Mouse (Mus musculus): Measurements from ENCODE around the gene Usp47.
A peak's percentile ranks its signal among the peaks of the same experiment; 100 is the strongest.

The Usp47 gene

GRCm38 (mm10) chr7:112023150-112023600, at the start of gene Usp47:
Usp47 (plus strand) TSS chr7:112023504.
- peak; percentile 73 for DNase-seq (ENCODE audit: low read depth, low spot score)

DNA sequence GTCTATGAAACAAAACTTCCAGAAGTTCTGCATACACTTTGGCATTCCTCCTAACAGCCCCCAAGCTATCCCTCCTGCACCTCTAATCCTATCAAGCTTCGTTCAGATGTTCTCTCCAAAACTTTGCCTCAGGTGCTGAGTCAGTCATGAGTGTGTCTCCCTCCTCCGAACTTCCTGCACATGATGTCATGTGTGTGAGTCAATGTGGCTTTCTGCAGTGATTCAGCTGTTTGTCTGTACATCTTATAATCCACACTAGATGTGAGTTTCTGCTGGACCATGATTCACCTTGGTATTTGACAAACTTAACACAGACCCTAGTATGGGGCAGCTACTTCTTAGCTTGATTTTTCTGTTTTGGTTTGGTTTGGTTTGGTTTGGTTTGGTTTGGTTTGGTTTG, 46.9 kb upstream of the Usp47 start:
- DNase-seq (ENCODE audit: low read depth, low spot score): no peak

DNA sequence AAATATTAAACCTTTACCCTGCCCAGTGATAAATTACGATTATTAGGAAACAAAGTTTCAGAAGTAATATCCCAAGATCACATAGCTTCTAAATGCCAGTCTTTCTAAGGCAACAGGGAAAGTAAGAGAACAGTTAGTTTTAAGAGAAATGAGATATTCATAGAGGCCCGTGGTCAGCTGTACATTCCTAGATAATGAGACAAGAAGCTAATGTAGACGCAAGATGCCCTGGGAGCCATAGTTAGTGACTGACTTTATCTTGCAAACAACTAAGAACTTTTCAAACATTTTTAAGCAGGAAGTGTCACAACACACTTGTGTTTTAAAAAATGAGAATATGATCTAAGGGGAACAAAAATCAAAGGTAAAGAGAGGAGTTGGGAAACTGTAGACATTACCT, 45.4 kb upstream of the Usp47 start:
- no peak for DNase-seq (ENCODE audit: low read depth, low spot score)

DNA sequence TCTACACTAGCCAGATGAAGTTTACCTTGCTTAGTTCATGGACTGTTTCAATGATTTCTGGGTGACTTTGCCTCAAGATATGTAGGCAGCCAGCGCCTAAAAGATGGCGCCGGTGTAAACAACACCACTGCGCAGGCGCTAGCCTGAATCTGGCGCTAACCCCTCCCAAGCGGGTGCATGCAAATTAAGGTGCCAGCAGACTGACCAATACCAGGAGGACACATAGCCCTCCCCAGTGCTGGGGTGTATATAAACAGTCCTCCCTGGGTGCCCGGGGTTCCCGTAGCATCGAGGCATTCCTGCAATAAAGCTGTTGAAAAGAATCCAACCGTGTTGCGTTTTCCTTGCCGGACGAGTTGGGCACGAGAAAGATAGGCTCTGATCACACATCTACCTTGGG, 41.0 kb upstream of the Usp47 start:
- no peak for DNase-seq (ENCODE audit: low read depth, low spot score)

- no peak for DNase-seq (ENCODE audit: low read depth, low spot score)
These were observed 38.8 kb upstream of the Usp47 start for GRCm38 (mm10) chr7:111984530-111984929.

- DNase-seq (ENCODE audit: low read depth, low spot score): no peak
These were observed 38.0 kb upstream of the Usp47 start for GRCm38 (mm10) chr7:111985266-111985665.

DNA sequence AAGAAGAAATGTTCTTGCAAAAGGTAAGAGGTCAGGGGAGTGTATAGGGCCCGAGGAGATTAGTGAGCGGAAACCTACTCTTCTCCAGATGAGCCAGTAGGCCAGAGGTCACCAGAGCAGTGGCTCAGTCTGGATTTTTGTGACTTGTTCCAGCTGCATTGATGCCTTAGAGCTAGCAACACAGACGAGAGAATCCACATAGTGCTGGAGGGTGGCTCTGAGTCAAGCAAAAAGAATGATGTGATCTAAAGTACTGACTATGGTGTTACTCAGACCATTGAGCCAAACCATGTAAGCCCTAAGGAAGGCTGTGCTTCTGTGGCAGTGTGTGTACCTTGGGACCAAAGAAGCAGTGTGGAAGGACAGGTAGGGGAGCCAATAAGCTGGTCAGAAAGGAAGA, 36.4 kb upstream of the Usp47 start:
- DNase-seq (ENCODE audit: low read depth, low spot score): no peak

GRCm38 (mm10) chr7:111997441-111997840, 25.9 kb upstream of the Usp47 start:
- no peak for DNase-seq (ENCODE audit: low read depth, low spot score)

DNA sequence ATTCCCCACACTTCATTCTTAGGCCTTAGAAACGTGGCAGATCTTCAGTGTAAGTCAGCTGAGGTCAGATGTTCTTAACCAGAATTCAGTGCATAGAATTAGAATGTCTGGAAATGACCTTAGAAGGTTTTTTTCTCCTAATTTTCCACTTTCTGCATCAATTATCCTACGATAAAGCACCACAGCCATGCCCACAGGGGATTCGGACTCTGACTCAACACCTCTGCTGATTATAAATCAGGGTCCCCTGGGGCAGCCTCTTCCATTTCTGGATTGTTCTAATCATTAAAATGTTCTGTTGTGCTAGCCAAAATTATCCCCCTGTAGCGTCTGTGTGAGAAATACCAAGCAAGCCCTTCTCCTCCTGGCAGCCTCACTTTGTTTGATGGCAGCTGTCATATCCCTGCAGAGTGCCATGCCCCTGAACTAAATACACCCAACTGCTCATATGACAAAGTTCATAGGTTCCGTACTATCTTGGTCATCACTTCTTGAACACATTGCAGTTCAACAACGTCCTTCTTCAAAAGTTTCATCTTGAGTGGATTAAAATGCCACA, 24.8 kb upstream of the Usp47 start:
- DNase-seq (ENCODE audit: low read depth, low spot score): peak; percentile 28

DNA sequence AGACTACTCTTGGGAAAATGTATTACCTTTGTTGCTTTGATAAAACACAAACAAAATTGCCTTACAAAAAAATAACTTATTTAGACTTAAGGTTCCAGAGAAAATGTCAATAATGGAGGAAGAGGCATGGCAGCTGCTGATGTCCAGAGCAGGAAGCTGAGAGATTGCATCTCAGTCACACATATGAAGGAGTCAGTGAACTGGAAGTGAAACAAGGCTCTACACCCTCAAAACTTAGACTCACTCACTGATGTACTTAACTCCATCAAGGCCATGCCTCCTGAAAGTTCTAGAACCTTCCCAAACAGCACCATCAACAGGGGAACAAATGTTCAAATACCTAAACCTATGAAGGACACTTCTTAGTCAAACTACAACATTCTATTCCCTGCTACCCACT, 23.9 kb upstream of the Usp47 start:
- DNase-seq (ENCODE audit: low read depth, low spot score): no peak

DNA sequence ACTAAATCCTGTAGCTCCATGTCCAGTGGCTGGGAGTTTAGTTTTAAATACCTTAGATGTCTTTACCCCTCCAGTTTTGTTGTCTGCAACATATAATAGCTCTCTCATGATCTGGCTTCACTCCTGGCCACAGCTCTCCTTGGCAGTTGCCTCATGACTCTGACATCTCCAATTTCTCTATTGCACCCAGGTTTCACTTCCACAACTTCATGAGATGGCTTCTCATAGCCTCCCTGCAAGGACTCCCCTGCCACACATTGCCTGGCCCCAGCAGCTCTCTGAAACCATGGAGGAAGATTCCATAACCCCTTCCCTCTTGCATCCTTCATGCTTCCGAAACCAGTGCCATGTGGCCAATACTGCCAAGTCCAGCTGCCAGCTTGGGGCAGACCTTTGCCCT, 23.1 kb upstream of the Usp47 start:
- peak; percentile 21 for DNase-seq (ENCODE audit: low read depth, low spot score)

DNA sequence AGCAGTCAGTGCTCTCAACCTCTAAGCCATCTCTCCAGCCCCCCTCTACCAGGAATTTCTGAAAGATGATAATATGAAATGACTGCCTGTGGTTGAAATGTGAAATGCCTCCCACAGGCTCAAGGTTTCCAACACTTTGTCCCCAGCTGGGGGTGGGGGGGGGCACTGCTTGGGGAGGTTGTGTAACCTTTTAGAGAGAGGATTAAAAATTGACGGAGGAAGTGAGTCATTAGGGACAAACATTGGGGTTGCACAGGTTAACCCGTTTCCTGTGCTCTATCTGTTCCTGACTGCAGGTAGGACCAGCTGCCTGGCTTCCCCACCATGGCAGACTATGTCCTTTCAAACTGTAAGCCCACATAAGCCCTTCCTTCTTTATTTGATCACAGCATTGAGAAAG, 12.8 kb upstream of the Usp47 start:
- no peak for DNase-seq (ENCODE audit: low read depth, low spot score)

DNA sequence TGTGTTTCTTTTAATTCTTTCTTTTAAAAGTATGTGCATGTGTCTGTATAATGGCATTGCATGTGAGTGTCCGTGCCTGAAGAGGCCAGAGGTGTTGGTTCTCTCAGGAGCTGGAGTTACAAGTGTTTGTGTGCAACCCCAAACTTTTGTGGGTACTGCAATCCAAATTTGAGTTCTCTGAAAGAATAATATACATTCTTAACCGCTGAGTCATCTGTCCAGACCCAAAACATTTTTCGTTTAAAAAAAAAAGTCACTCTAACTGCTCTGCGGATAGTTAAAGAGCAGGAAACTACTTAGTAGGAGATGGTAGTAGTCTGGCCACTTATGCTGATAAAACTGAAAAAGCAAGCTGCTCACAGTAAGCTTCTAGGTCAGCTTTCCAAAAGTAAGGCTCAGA, 12.3 kb upstream of the Usp47 start:
- DNase-seq (ENCODE audit: low read depth, low spot score): no peak

- peak; percentile 92 for DNase-seq (ENCODE audit: low read depth, low spot score)
These were observed 11.2 kb upstream of the Usp47 start for GRCm38 (mm10) chr7:112012102-112012501.

DNA sequence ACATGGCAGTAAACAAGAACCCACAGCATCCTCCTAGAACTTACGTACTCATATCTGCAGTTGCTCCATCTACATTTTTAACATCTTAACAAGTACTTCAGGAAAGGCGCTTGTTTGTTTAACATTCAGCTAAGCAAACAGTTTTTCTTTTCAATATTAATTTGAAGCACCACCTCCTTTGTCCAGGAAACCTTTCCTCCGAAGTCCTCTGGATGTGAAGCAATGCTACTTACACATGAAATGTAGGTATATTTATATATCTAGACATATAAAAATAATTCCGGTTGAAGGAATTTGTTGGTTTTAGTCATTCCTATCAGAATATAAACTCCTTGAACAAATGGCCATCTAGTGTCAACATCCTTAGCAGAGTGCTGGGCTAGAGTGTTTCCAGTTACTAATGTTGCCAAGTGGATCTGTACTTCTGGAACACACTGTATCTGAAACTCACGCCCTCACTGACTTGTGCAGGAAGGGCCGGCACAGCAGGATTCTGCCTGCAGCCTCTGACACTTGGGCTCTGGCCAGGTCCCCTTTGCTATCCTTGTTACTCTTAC, 10.6 kb upstream of the Usp47 start:
- DNase-seq (ENCODE audit: low read depth, low spot score): peak; percentile 53

DNA sequence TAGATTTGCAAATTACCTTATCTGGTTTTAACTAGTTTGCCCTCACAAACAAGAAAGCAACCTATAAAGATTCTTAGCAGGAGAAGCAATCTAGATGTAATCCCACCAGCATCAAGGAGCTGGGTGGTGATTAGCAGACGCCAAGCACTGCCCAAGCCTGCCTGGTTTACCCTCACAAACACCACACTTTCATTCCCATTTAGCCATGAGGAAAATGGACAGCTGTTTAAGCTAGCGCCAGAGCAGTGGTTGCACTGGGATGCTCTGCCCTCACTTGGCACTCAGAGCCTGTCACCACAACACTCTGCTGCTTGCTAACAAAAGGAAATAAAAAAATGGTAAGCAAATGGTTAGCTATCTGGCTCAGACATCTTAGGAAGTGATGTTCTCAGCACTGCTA, 9.2 kb upstream of the Usp47 start:
- DNase-seq (ENCODE audit: low read depth, low spot score): no peak

DNA sequence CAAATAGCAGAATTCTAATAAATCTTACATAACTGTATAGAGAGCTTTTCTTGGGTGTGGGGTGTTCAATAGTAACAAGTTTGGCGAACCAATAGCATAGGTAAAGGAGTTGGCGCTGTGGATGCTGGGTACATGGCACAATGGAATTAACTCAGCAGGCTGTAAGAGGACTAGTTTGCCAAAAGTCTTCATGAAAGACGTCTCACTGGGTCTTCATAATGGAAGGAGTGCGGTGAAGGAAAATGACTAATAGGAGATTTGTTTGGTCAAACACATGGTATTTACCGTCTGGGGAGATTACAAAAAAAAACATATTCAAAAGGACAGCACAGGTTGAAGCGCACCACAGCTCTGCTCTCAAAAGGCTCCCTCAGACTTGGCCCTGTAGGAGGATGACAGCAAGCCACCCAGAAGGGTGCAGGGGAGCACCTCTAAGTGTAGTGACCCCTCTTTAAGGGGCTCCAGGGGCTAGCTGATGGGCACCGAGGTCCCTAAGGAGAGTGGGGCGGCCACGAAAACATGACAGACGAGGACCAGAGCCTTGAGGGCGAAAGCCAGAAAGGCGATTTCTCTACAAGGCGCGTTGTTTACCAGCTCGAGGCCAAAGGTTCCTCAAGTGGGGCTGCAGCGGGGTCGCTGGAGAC, 676 bp upstream of the Usp47 start:
- no peak for DNase-seq (ENCODE audit: low read depth, low spot score)

- DNase-seq (ENCODE audit: low read depth, low spot score): peak; percentile 44
These were observed 519 bp downstream of the Usp47 start for GRCm38 (mm10) chr7:112023601-112024445.

DNA sequence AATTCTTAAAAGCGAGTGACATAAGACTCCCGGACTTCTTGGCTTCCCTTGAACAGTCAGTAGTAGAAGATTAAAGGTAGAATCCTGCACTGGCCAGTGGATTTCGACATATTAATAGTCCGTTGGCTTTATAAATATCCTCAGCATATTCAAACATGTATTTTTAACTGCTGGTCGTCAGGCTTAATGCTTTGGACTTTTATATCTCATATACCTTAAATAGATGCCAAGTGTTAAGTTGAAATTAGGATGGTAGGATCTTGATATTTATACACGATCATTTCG, 1.1 kb downstream of the Usp47 start:
- DNase-seq (ENCODE audit: low read depth, low spot score): peak; percentile 39

DNA sequence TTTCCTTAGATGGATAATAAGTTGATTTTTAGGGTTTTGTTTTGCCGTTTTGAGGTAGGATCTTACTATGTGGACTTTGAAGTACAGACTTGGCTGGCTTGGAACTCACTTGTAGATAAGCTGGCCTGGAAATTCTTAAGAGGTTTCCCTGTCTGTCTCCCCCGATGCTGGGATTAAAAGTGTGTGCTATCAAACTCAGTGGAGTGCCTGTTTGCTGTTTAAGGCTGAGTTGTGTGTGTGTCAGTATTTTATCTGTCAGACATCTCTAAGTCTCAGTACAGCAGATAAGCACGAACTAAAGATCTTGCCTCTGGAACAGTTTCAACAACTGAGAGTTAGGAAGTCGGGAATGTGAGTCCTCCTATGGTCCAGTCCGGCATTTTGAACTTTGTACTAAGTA, 1.6 kb downstream of the Usp47 start:
- DNase-seq (ENCODE audit: low read depth, low spot score): no peak

DNA sequence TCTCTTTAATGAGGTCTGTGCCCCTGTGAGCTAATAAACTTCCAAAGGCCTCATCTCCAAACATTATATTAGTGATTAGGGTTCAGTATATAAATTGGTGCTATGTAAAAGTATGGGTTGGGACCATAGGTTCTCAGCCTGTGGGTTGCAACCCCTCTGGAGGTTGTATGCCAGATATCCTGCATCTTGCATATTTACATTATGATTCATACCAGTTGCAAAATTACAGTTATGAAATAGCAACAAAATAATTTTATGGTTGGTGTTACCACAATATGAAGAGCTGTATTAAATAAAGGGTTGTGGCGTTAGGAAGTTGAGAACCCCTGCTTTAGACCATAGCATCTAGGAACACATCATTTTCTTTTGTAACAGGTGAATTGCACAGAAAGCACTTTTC, 7.3 kb downstream of the Usp47 start:
- no peak for DNase-seq (ENCODE audit: low read depth, low spot score)

GRCm38 (mm10) chr7:112035804-112036203, 12.5 kb downstream of the Usp47 start:
- DNase-seq (ENCODE audit: low read depth, low spot score): no peak

DNA sequence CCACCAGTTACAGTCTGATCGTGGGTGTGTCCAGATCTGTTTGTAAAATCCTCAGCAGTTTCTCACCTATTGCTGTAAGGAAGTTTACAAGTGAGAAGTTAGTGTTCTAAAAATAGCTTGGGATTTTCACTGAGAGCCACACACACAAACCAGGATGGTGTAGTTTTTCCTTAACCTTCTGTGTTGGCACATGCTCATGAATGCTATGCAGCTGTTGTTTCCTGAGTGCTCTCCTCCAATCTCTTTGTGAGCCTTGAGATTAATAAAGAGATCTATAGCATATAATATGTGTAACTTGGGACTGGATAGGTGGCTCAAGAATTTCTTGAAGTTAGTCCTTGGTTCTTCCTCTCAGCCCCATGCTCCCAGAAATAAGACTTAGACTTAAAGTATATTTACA, 13.3 kb downstream of the Usp47 start:
- DNase-seq (ENCODE audit: low read depth, low spot score): peak; percentile 38
